Mouse (Mus musculus) ES-E14 (cell line): ENCODE results near the gene Stxbp6. TPM values are rescaled to one million over a fixed set of nuclear protein-coding genes. Genes with fewer than 3 reads are reported as not detected.

Experiments
- DNase-seq: peaks from one replicate; pipeline ENCODE4 v3.0.0-alpha.2; 2013; ENCODE audit warnings: low read depth, low spot score
- H3K27ac ChIP-seq: 2 replicates; pipeline ENCODE4 v1.5.1; 2012; ENCODE audit warnings: low read depth, mild to moderate bottlenecking, low read length, moderate library complexity, mixed read lengths; ENCODE audit not compliant: poor library complexity, insufficient read depth, severe bottlenecking
- H3K36me3 ChIP-seq: 2 replicates; pipeline ENCODE4 v1.6.1; 2012; ENCODE audit warnings: mild to moderate bottlenecking, low read length, moderate library complexity, mixed read lengths; ENCODE audit not compliant: control insufficient read depth, poor library complexity, insufficient read depth, severe bottlenecking
- H3K4me1 ChIP-seq, 2 experiments: fragments of 150-350 bp in 1 of 2; sonication (generic) in 1 of 2; 2 replicates each; pipeline ENCODE4 v1.6.1; 2012; ENCODE audit warnings: low read length in 2 of 2, mild to moderate bottlenecking in 1 of 2, mixed read lengths in 1 of 2; ENCODE audit not compliant: control insufficient read depth in 2 of 2, insufficient read depth in 2 of 2, poor library complexity in 1 of 2
- H3K4me3 ChIP-seq, 2 experiments: fragments of 150-350 bp in 1 of 2; sonication (generic) in 1 of 2; 2 replicates each; pipeline ENCODE4 v1.5.1; 2012; ENCODE audit warnings: low read length in 2 of 2, low read depth in 1 of 2, mild to moderate bottlenecking in 1 of 2, mixed read lengths in 1 of 2; ENCODE audit not compliant: insufficient read depth in 1 of 2, poor library complexity in 1 of 2, severe bottlenecking in 1 of 2
- H3K9ac ChIP-seq: 2 replicates; pipeline ENCODE4 v1.6.1; 2012; ENCODE audit warnings: low read depth, mild to moderate bottlenecking, low read length, mixed read lengths; ENCODE audit not compliant: poor library complexity, insufficient read depth, severe bottlenecking
- H3K9me3 ChIP-seq: fragments of 150-350 bp; sonication (generic); 2 replicates; pipeline ENCODE4 v1.6.1; 2012; ENCODE audit warnings: low read depth, mild to moderate bottlenecking, low read length; ENCODE audit not compliant: control insufficient read depth, insufficient read depth
- CHD2 ChIP-seq: IDR thresholded peaks from 2 replicates; pipeline ENCODE4 v1.6.1; 2014; ENCODE audit warnings: mild to moderate bottlenecking, low read depth, low read length, inconsistent platforms
- HCFC1 ChIP-seq: IDR thresholded peaks from 2 replicates; pipeline ENCODE4 v1.6.1; 2012; ENCODE audit warnings: low read length, inconsistent platforms, borderline replicate concordance; ENCODE audit not compliant: insufficient read depth
- MAFK ChIP-seq: IDR thresholded peaks from 2 replicates; pipeline ENCODE4 v1.6.1; 2014; ENCODE audit warnings: mild to moderate bottlenecking, low read depth, low read length, inconsistent platforms; ENCODE audit not compliant: insufficient read depth
- ZC3H11A ChIP-seq: IDR thresholded peaks from 2 replicates; pipeline ENCODE4 v1.6.1; 2012; ENCODE audit warnings: low read depth, mild to moderate bottlenecking, inconsistent platforms, low read length, borderline replicate concordance
- ZNF384 ChIP-seq: IDR thresholded peaks from 2 replicates; pipeline ENCODE4 v1.6.1; 2012; ENCODE audit warnings: low read depth, low read length, inconsistent platforms
- in situ Hi-C, 2 experiments: fragments of 600-800 bp; cut with MboI; formaldehyde crosslinking; loops; one replicate each; pipeline ENCODE4 v1.15.1; 2025; ENCODE audit warnings: low sequenced_read_pairs in 2 of 2, inconsistent platforms in 1 of 2; ENCODE audit not compliant: unreplicated experiment in 2 of 2
- total RNA-seq: library from RNA; depleted of rRNA; stranded (reverse); fragments of 300-350 nt; gene quantifications from 2 replicates; pipeline ENCODE4 v1.2.3, GENCODE M21; 2012

Stxbp6 gene
- total RNA-seq, 1 experiment = 0.76 TPM

DNA sequence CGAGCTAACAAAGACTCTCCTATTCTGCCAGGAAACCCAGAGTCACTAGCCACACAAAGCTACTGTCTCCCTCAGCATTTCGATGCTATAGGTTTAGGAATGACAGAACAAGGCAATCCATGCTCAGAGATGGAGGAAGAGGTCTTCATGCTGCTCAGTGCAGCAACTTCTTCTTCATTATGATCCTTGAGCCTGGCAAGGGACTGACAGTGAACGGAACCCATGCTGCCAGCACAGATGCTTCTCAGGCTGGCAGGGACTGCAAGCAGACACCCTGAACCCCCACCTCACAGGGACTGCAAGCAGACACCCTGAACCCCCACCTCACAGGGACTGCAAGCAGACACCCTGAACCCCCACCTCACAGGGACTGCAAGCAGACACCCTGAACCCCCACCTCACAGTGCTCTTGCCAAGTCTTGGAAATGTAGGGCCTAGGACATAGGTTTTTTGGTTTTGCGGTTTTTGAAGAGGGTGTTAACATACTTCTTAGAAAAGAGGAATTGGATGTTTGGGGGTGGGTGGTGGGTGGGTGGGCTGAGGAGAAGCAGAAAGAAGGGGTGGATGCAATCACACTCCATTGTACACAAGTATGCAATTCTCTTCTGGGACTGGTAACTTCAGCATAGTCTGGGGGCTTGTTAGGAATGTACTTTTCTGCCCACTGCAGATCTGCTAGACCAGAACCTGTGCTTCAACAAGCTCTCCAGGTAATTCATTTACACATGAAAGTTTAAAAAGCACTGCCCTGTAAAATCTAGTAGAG, 8.1 kb upstream of the Stxbp6 start:
- TF ChIP-seq MAFK (no peak), CHD2 (no peak), HCFC1 (no peak), ZNF384 (no peak), ZC3H11A (no peak)
- no peaks in the 10 kb centered on the region for H3K36me3 ChIP-seq
- no peaks in the 10 kb centered on the region for H3K9me3 ChIP-seq
- H3K27ac ChIP-seq = no peak overlapping the region
- H3K4me3 ChIP-seq = no peak overlapping the region
- no peak for DNase-seq
- no peak overlapping the region for H3K9ac ChIP-seq
- H3K4me1 ChIP-seq = no peaks in the 10 kb centered on the region
- in situ Hi-C loops = no loop called here

DNA sequence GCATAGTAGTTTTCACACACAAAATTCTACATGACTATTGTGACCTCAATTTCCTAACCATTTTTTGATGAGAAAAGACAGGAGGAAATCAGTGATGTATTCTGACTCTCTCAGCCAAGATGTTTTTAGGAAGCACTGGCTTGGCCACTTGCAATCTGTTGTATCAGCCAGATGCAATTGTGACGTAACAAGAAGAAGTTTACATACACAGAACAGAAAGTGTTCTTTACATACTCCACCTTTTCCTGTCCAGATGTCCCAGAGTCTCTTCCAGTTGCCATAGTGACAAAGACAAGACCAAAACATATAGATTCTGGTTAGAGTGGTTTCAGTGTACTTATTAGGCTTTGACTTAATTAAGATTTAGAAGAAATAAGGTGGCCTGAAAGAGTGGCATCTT, 7.1 kb upstream of the Stxbp6 start:
- Histone ChIP-seq H3K27ac (no peak overlapping the region), H3K9me3 (no peaks in the 10 kb centered on the region), H3K36me3 (no peaks in the 10 kb centered on the region), H3K9ac (no peak overlapping the region), H3K4me3 (no peak overlapping the region), H3K4me1 (no peaks in the 10 kb centered on the region)
- TF ChIP-seq MAFK (no peak), HCFC1 (no peak), ZC3H11A (no peak), ZNF384 (no peak), CHD2 (no peak)
- in situ Hi-C loops = no loop called here
- no peak for DNase-seq

DNA sequence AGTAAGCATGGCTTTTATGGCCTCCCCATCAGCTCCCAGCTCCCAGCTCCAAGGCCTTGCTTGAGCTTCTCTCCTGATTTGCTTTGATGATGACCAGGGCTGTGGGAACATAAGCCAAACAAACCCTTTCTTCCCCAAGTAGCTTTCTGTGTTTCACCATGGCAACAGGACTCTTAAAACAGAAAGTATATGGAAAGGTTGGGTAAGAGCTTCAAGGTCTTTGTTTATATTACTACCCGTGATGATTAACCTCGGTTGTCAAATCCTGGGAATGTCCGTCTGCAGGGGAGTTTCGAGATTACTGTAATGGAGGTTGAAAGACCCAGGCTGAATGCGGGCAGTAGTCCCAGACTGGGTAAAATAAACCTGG, 6.2 kb upstream of the Stxbp6 start:
- no peak overlapping the region for H3K27ac ChIP-seq
- no peak for DNase-seq
- H3K9me3 ChIP-seq = no peaks in the 10 kb centered on the region
- H3K4me3 ChIP-seq = no peak overlapping the region
- H3K9ac ChIP-seq = no peak overlapping the region
- H3K36me3 ChIP-seq = no peaks in the 10 kb centered on the region
- in situ Hi-C loops = no loop called here
- TF ChIP-seq CHD2 = no peak
- no peak for TF ChIP-seq HCFC1
- no peak for TF ChIP-seq MAFK
- TF ChIP-seq ZC3H11A = no peak
- TF ChIP-seq ZNF384 = no peak
- no peaks in the 10 kb centered on the region for H3K4me1 ChIP-seq

GRCm38 (mm10) chr12:45080036-45080752, 5.7 kb upstream of the Stxbp6 start:
- no peak overlapping the region for H3K4me3 ChIP-seq
- H3K4me1 ChIP-seq = no peaks in the 10 kb centered on the region
- in situ Hi-C loops = no loop called here
- H3K9me3 ChIP-seq = no peaks in the 10 kb centered on the region
- H3K36me3 ChIP-seq = no peaks in the 10 kb centered on the region
- no peak overlapping the region for H3K9ac ChIP-seq
- no peak for DNase-seq
- TF ChIP-seq ZC3H11A = no peak
- TF ChIP-seq ZNF384 = no peak
- no peak for TF ChIP-seq HCFC1
- TF ChIP-seq MAFK = no peak
- TF ChIP-seq CHD2 = no peak
- no peak overlapping the region for H3K27ac ChIP-seq
